Mouse (Mus musculus): ENCODE results near the gene Gabrb3. TPM values are rescaled to one million over a fixed set of nuclear protein-coding genes. Genes with fewer than 3 reads are reported as not detected.

Gene Gabrb3
- polyA plus RNA-seq, 1 experiment from 2014 or later, result 4.4 TPM

- Histone ChIP-seq H3K9ac (replicated peaks; ENCODE audit: low read length) (no peak overlapping the region), H3K9me3 (replicated peaks; ENCODE audit: control insufficient read depth, low read length) (no peaks in the 10 kb centered on the region), H3K27me3 (ENCODE audit: control insufficient read depth, insufficient read depth, low read length) (no peaks in the 10 kb centered on the region), H3K4me1 (ENCODE audit: control insufficient read depth, insufficient read depth, low read length) (no peaks in the 10 kb centered on the region), H3K36me3 (replicated peaks; ENCODE audit: control insufficient read depth, insufficient read depth, low read depth, low read length) (no peaks in the 10 kb centered on the region), H3K4me3 (ENCODE audit: low read depth, low read length) (no peak overlapping the region), H3K4me2 (ENCODE audit: low read depth, low read length) (no peak overlapping the region), H3K27ac (replicated peaks; ENCODE audit: low read depth, low read length) (no peak overlapping the region)
- 23% methylated on average over 7 of the region's 7 CpGs for WGBS
- DNase-seq (ENCODE audit: low spot score) (peak; percentile 27), ATAC-seq (replicated peaks; ENCODE audit: insufficient number of reproducible peaks, low FRiP score, low TSS enrichment, low read depth) (no peak)
These were observed 119.1 kb downstream of the Gabrb3 start for GRCm38 (mm10) chr7:57538565-57538964.

GRCm38 (mm10) chr7:57560732-57561436, 141.4 kb downstream of the Gabrb3 start:
- Histone ChIP-seq H3K36me3 (replicated peaks; ENCODE audit: control insufficient read depth, insufficient read depth, low read depth, low read length) (no peaks in the 10 kb centered on the region), H3K4me1 (ENCODE audit: control insufficient read depth, insufficient read depth, low read length) (no peaks in the 10 kb centered on the region), H3K9me3 (replicated peaks; ENCODE audit: control insufficient read depth, low read length) (no peaks in the 10 kb centered on the region), H3K4me3 (ENCODE audit: low read depth, low read length) (no peak overlapping the region), H3K27me3 (ENCODE audit: control insufficient read depth, insufficient read depth, low read length) (no peaks in the 10 kb centered on the region), H3K9ac (replicated peaks; ENCODE audit: low read length) (no peak overlapping the region), H3K4me2 (ENCODE audit: low read depth, low read length) (no peak overlapping the region), H3K27ac (replicated peaks; ENCODE audit: low read depth, low read length) (no peak overlapping the region)
- WGBS, result 81% methylated on average over 3 of the region's 3 CpGs
- ATAC-seq (replicated peaks; ENCODE audit: insufficient number of reproducible peaks, low FRiP score, low TSS enrichment, low read depth) (no peak), DNase-seq (ENCODE audit: low spot score) (no peak)

GRCm38 (mm10) chr7:57564403-57564802, 144.9 kb downstream of the Gabrb3 start:
- no peaks in the 10 kb centered on the region for H3K36me3 ChIP-seq (replicated peaks; ENCODE audit: control insufficient read depth, insufficient read depth, low read depth, low read length)
- H3K4me3 ChIP-seq (ENCODE audit: low read depth, low read length), result no peak overlapping the region
- ATAC-seq (replicated peaks; ENCODE audit: insufficient number of reproducible peaks, low FRiP score, low TSS enrichment, low read depth) (no peak), DNase-seq (ENCODE audit: low spot score) (no peak)
- 94% methylated on average over 12 of the region's 12 CpGs for WGBS
- no peak overlapping the region for H3K27ac ChIP-seq (replicated peaks; ENCODE audit: low read depth, low read length)
- H3K9ac ChIP-seq (replicated peaks; ENCODE audit: low read length), result no peak overlapping the region
- H3K9me3 ChIP-seq (replicated peaks; ENCODE audit: control insufficient read depth, low read length), result no peaks in the 10 kb centered on the region
- no peaks in the 10 kb centered on the region for H3K27me3 ChIP-seq (ENCODE audit: control insufficient read depth, insufficient read depth, low read length)
- H3K4me1 ChIP-seq (ENCODE audit: control insufficient read depth, insufficient read depth, low read length), result no peaks in the 10 kb centered on the region
- H3K4me2 ChIP-seq (ENCODE audit: low read depth, low read length), result no peak overlapping the region

GRCm38 (mm10) chr7:57590451-57591248, 171.2 kb downstream of the Gabrb3 start:
- H3K4me1 ChIP-seq (ENCODE audit: control insufficient read depth, insufficient read depth, low read length), result peaks cover 4% of the 10 kb centered on the region; the same call in 1 of the 2 replicates
- peak overlapping the region; percentile 97 for H3K4me2 ChIP-seq (ENCODE audit: low read depth, low read length)
- ATAC-seq (replicated peaks; ENCODE audit: insufficient number of reproducible peaks, low FRiP score, low TSS enrichment, low read depth) (peak; percentile 93), DNase-seq (ENCODE audit: low spot score) (peak; percentile 84)
- H3K27ac ChIP-seq (replicated peaks; ENCODE audit: low read depth, low read length), result no peak overlapping the region
- peak overlapping the region; percentile 56 for H3K9ac ChIP-seq (replicated peaks; ENCODE audit: low read length)
- peak overlapping the region; percentile 64 for H3K4me3 ChIP-seq (ENCODE audit: low read depth, low read length)
- under 1% methylated on average over 55 of the region's 74 CpGs for WGBS
- H3K36me3 ChIP-seq (replicated peaks; ENCODE audit: control insufficient read depth, insufficient read depth, low read depth, low read length), result no peaks in the 10 kb centered on the region
- peaks cover 13% of the 10 kb centered on the region for H3K27me3 ChIP-seq (ENCODE audit: control insufficient read depth, insufficient read depth, low read length)
- H3K9me3 ChIP-seq (replicated peaks; ENCODE audit: control insufficient read depth, low read length), result no peaks in the 10 kb centered on the region

- H3K27ac ChIP-seq (replicated peaks; ENCODE audit: low read depth, low read length), result no peak overlapping the region
- H3K4me1 ChIP-seq (ENCODE audit: control insufficient read depth, insufficient read depth, low read length), result peaks cover 4% of the 10 kb centered on the region; the same call in 1 of the 2 replicates
- peak overlapping the region; percentile 97 for H3K4me2 ChIP-seq (ENCODE audit: low read depth, low read length)
- peak overlapping the region; percentile 56 for H3K9ac ChIP-seq (replicated peaks; ENCODE audit: low read length)
- ATAC-seq (replicated peaks; ENCODE audit: insufficient number of reproducible peaks, low FRiP score, low TSS enrichment, low read depth) (peak; percentile 73; the same call in 1 of the 2 replicates), DNase-seq (ENCODE audit: low spot score) (no peak)
- H3K4me3 ChIP-seq (ENCODE audit: low read depth, low read length), result peak overlapping the region; percentile 64
- no peaks in the 10 kb centered on the region for H3K9me3 ChIP-seq (replicated peaks; ENCODE audit: control insufficient read depth, low read length)
- H3K27me3 ChIP-seq (ENCODE audit: control insufficient read depth, insufficient read depth, low read length), result peaks cover 13% of the 10 kb centered on the region
- H3K36me3 ChIP-seq (replicated peaks; ENCODE audit: control insufficient read depth, insufficient read depth, low read depth, low read length), result no peaks in the 10 kb centered on the region
- WGBS, result under 1% methylated on average over 22 of the region's 34 CpGs
These were observed 171.7 kb downstream of the Gabrb3 start for GRCm38 (mm10) chr7:57591249-57591577.

- H3K4me3 ChIP-seq (ENCODE audit: low read depth, low read length), result peak overlapping the region; percentile 64
- peaks cover 13% of the 10 kb centered on the region for H3K27me3 ChIP-seq (ENCODE audit: control insufficient read depth, insufficient read depth, low read length)
- under 1% methylated on average over 50 of the region's 56 CpGs for WGBS
- ATAC-seq (replicated peaks; ENCODE audit: insufficient number of reproducible peaks, low FRiP score, low TSS enrichment, low read depth) (peak; percentile 46), DNase-seq (ENCODE audit: low spot score) (peak; percentile 81)
- H3K9me3 ChIP-seq (replicated peaks; ENCODE audit: control insufficient read depth, low read length), result no peaks in the 10 kb centered on the region
- H3K36me3 ChIP-seq (replicated peaks; ENCODE audit: control insufficient read depth, insufficient read depth, low read depth, low read length), result no peaks in the 10 kb centered on the region
- peak overlapping the region; percentile 56 for H3K9ac ChIP-seq (replicated peaks; ENCODE audit: low read length)
- peaks cover 4% of the 10 kb centered on the region; the same call in 1 of the 2 replicates for H3K4me1 ChIP-seq (ENCODE audit: control insufficient read depth, insufficient read depth, low read length)
- peak overlapping the region; percentile 97 for H3K4me2 ChIP-seq (ENCODE audit: low read depth, low read length)
- no peak overlapping the region for H3K27ac ChIP-seq (replicated peaks; ENCODE audit: low read depth, low read length)
These were observed 172.3 kb downstream of the Gabrb3 start for GRCm38 (mm10) chr7:57591578-57592431.

- no peak overlapping the region for H3K9ac ChIP-seq (replicated peaks; ENCODE audit: low read length)
- H3K36me3 ChIP-seq (replicated peaks; ENCODE audit: control insufficient read depth, insufficient read depth, low read depth, low read length), result no peaks in the 10 kb centered on the region
- no peaks in the 10 kb centered on the region for H3K4me1 ChIP-seq (ENCODE audit: control insufficient read depth, insufficient read depth, low read length)
- ATAC-seq (replicated peaks; ENCODE audit: insufficient number of reproducible peaks, low FRiP score, low TSS enrichment, low read depth) (no peak), DNase-seq (ENCODE audit: low spot score) (no peak)
- no peak overlapping the region for H3K27ac ChIP-seq (replicated peaks; ENCODE audit: low read depth, low read length)
- H3K4me3 ChIP-seq (ENCODE audit: low read depth, low read length), result no peak overlapping the region
- no peaks in the 10 kb centered on the region for H3K27me3 ChIP-seq (ENCODE audit: control insufficient read depth, insufficient read depth, low read length)
- H3K9me3 ChIP-seq (replicated peaks; ENCODE audit: control insufficient read depth, low read length), result no peaks in the 10 kb centered on the region
- 78% methylated on average over 5 of the region's 5 CpGs for WGBS
- no peak overlapping the region for H3K4me2 ChIP-seq (ENCODE audit: low read depth, low read length)
These were observed 177.8 kb downstream of the Gabrb3 start for GRCm38 (mm10) chr7:57597341-57597740.
